Mouse (Mus musculus): ENCODE data around the gene Panx1.

- no peak for TF ChIP-seq EP300 (IDR thresholded peaks at IDR 0.05)
- TF ChIP-seq CTCF (IDR thresholded peaks at IDR 0.05), result no peak
Measured at GRCm38 (mm10) chr9:14974251-14975232, 70.7 kb downstream of the Panx1 start.
